Mouse (Mus musculus): ENCODE data around the gene Gm10720.
"Not testable (repeated sequence)": the region's sequence is repeated elsewhere in the genome, so short reads cannot be mapped to it uniquely, and the experiment has no call there.

DNA sequence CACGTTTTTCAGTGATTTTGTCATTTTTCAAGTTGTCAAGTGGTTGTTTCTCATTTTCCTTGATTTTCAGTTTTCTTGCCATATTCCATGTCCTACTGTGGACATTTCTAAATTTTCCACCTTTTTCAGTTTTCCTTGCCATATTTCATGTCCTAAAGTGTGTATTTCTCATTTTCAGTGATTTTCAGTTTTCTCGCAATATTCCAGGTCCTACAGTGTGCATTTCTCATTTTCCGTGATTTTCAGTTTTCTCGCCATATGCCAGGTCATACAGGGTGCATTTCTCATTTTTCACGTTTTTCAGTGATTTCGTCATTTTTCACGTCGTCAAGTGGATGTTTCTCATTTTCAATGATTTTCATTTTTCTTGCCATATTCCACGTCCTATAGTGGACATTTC, 3.5 kb downstream of the Gm10720 start:
- TF ChIP-seq POLR2A (IDR thresholded peaks at IDR 0.05; ENCODE audit: borderline replicate concordance, control insufficient read depth, low read depth, low read length); CTCF (IDR thresholded peaks at IDR 0.05; ENCODE audit: control insufficient read depth, insufficient read depth, low read length): not testable (repeated sequence)

Data from bone marrow, adult 2 months (tissue).